Mouse (Mus musculus): Measurements from ENCODE around the gene Auh. TPM values are rescaled to one million over a fixed set of nuclear protein-coding genes. Genes with fewer than 3 reads are reported as not detected.

Auh gene
- polyA plus RNA-seq, 1 experiment from 2014 or later: 44.3 TPM

DNA sequence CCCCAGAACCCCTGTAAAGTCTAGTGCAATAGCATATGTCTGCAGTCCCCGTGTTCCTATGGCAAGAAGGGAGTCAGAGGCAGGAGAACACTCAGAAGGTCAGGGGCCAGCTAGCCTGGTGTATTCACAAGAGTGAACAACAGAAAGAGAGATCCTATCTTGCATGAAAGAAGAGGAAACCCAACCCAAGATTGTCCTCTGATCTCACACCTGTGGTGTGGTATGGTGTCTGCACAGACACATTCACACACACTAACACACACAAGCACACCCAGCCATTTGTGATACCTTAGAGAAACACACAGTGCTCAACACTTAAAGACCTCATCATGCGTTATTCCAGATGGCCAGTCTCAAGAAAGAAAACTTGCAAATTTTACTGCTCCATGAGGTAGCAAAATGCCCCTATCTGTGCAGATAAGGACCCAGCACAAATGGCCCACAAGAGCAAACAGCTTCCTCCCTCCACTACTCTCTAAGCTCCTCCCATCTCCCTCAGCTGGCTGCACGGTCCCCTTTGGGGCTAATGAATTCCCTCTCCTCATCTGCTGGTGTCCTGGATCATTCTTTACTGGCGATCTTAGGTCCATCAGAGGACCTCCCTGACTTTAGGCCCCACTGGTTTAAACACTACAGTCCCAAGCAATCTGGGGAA is 128.7 kb downstream of the Auh start:
- Histone ChIP-seq H3K9me3 (ENCODE audit: control insufficient read depth, low read length) (no peaks in the 10 kb centered on the region), H3K9ac (ENCODE audit: low read depth, low read length) (no peak overlapping the region), H3K4me3 (ENCODE audit: low read depth, low read length) (no peak overlapping the region), H3K4me1 (replicated peaks; ENCODE audit: control insufficient read depth, insufficient read depth, low read length) (no peaks in the 10 kb centered on the region), H3K36me3 (ENCODE audit: control insufficient read depth, insufficient read depth, low read length) (no peaks in the 10 kb centered on the region), H3K4me2 (replicated peaks; ENCODE audit: low read depth, low read length) (no peak overlapping the region), H3K27me3 (ENCODE audit: control insufficient read depth, insufficient read depth, low read length) (no peaks in the 10 kb centered on the region), H3K27ac (ENCODE audit: low read depth, low read length) (no peak overlapping the region)
- WGBS: 55% methylated on average over 4 of the region's 4 CpGs
- DNase-seq (ENCODE audit: low spot score): no peak
- ATAC-seq (ENCODE audit: low FRiP score): no peak

DNA sequence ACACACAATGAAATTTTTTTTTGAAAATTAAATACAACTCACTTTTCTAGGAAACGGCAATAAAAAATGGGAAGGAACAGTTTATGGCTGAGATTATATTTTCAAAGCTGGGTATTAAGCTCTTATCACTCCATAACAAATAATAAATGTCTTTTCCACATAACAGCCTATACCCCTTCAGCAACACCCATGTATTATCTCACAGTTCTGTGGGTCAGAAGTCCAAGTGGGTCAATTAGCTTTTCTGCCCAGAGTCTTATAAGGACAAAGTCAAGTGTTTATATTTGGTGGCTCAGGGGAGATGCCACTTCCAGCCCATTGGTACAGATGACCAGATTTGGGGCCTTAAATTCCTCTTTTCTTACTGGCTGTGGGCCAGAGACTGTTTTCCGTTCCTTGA is 129.4 kb downstream of the Auh start:
- Histone ChIP-seq H3K9ac (ENCODE audit: low read depth, low read length) (no peak overlapping the region), H3K9me3 (ENCODE audit: control insufficient read depth, low read length) (no peaks in the 10 kb centered on the region), H3K4me2 (replicated peaks; ENCODE audit: low read depth, low read length) (no peak overlapping the region), H3K36me3 (ENCODE audit: control insufficient read depth, insufficient read depth, low read length) (no peaks in the 10 kb centered on the region), H3K27ac (ENCODE audit: low read depth, low read length) (no peak overlapping the region), H3K27me3 (ENCODE audit: control insufficient read depth, insufficient read depth, low read length) (no peaks in the 10 kb centered on the region), H3K4me1 (replicated peaks; ENCODE audit: control insufficient read depth, insufficient read depth, low read length) (no peaks in the 10 kb centered on the region), H3K4me3 (ENCODE audit: low read depth, low read length) (no peak overlapping the region)
- no peak for DNase-seq (ENCODE audit: low spot score)
- no peak for ATAC-seq (ENCODE audit: low FRiP score)
- 85% methylated on average over 2 of the region's 2 CpGs for WGBS

DNA sequence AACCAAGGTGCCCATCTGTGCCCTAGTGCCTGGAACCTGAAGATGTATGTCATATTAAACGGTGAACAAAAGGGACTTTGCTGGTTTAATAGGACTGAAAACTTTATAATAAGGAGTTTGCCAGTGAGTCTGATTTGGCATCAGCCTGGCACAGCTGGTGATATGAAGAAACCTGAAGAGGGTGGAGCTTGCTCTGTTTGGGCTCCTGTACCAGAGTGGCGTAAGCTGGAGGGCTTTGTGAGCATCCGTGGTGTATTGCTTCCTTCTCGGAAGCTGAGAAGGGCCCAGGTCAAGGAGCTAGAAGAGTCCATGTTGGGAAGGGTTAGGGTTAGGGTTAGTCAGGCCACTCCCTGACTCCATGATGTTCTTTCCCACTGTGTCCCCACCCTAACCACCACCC is 135.2 kb downstream of the Auh start:
- Histone ChIP-seq H3K36me3 (ENCODE audit: control insufficient read depth, insufficient read depth, low read length) (no peaks in the 10 kb centered on the region), H3K4me2 (replicated peaks; ENCODE audit: low read depth, low read length) (no peak overlapping the region), H3K4me1 (replicated peaks; ENCODE audit: control insufficient read depth, insufficient read depth, low read length) (no peaks in the 10 kb centered on the region), H3K27me3 (ENCODE audit: control insufficient read depth, insufficient read depth, low read length) (no peaks in the 10 kb centered on the region), H3K27ac (ENCODE audit: low read depth, low read length) (no peak overlapping the region), H3K9me3 (ENCODE audit: control insufficient read depth, low read length) (no peaks in the 10 kb centered on the region), H3K4me3 (ENCODE audit: low read depth, low read length) (no peak overlapping the region), H3K9ac (ENCODE audit: low read depth, low read length) (no peak overlapping the region)
- DNase-seq (ENCODE audit: low spot score) (no peak), ATAC-seq (ENCODE audit: low FRiP score) (no peak)
- WGBS: 97% methylated on average over 4 of the region's 4 CpGs

DNA sequence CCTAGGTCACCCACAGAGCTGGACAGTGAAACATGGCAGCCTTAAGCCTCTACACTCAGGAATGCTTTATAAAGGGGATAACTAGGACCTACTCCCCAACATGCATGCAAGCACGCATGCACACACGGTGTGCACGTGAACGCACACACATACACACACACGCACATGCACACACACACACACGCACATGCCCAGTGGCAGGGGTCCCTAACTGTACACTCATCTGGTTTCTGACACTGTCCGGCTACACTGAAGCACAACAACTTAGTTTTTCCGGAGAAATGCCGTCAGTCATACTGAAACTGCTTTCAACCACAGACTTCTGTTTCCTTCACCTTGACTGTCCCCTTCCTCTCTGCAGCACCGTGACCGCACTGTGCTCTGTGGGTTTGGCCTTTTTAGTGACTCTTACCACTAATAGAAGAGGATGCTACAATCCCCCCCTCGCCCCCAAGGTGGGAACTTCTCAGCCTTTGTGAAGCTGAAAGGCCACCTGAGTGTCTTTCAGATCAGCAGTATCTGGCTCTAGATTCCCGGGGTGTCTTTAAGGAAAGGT is 136.0 kb downstream of the Auh start:
- Histone ChIP-seq H3K27me3 (ENCODE audit: control insufficient read depth, insufficient read depth, low read length) (no peaks in the 10 kb centered on the region), H3K9me3 (ENCODE audit: control insufficient read depth, low read length) (no peaks in the 10 kb centered on the region), H3K4me3 (ENCODE audit: low read depth, low read length) (no peak overlapping the region), H3K4me2 (replicated peaks; ENCODE audit: low read depth, low read length) (no peak overlapping the region), H3K36me3 (ENCODE audit: control insufficient read depth, insufficient read depth, low read length) (no peaks in the 10 kb centered on the region), H3K27ac (ENCODE audit: low read depth, low read length) (no peak overlapping the region), H3K9ac (ENCODE audit: low read depth, low read length) (no peak overlapping the region), H3K4me1 (replicated peaks; ENCODE audit: control insufficient read depth, insufficient read depth, low read length) (no peaks in the 10 kb centered on the region)
- ATAC-seq (ENCODE audit: low FRiP score) (no peak), DNase-seq (ENCODE audit: low spot score) (no peak)
- WGBS: 90% methylated on average over 13 of the region's 13 CpGs

DNA sequence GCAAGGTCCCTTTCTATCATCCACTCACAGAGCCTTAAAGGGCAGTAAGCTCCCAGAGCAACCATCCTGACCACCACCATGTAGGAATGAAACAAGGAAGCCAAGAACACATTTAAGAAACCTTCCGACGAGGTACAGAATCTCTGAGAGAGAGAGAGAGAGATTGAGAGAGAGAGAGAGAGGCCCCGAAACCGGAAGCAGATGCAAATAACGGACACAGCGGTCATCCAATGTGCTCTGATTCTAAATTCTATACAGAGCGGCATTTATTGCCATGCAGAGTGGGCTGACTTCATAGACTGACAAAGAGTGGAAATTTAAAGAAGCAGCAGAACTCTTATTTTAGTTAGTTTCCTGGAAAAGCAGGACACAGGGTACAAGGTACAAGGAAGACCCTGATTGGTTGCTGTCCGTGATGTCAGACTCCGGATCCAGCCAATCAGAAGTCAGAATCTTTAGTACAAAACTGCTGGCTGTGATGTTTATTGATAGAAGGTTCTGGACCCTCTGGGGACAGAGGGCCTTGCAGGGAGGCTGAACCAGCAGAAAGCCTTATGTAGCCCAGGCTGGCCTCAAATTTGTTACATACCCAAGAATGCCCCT is 137.1 kb downstream of the Auh start:
- H3K36me3 ChIP-seq (ENCODE audit: control insufficient read depth, insufficient read depth, low read length): no peaks in the 10 kb centered on the region
- no peak overlapping the region for H3K4me3 ChIP-seq (ENCODE audit: low read depth, low read length)
- H3K4me1 ChIP-seq (replicated peaks; ENCODE audit: control insufficient read depth, insufficient read depth, low read length): no peaks in the 10 kb centered on the region
- no peak overlapping the region for H3K9ac ChIP-seq (ENCODE audit: low read depth, low read length)
- ATAC-seq (ENCODE audit: low FRiP score): no peak
- no peak for DNase-seq (ENCODE audit: low spot score)
- no peak overlapping the region for H3K27ac ChIP-seq (ENCODE audit: low read depth, low read length)
- no peaks in the 10 kb centered on the region for H3K27me3 ChIP-seq (ENCODE audit: control insufficient read depth, insufficient read depth, low read length)
- H3K4me2 ChIP-seq (replicated peaks; ENCODE audit: low read depth, low read length): no peak overlapping the region
- WGBS: 92% methylated on average over 9 of the region's 9 CpGs
- no peaks in the 10 kb centered on the region for H3K9me3 ChIP-seq (ENCODE audit: control insufficient read depth, low read length)

DNA sequence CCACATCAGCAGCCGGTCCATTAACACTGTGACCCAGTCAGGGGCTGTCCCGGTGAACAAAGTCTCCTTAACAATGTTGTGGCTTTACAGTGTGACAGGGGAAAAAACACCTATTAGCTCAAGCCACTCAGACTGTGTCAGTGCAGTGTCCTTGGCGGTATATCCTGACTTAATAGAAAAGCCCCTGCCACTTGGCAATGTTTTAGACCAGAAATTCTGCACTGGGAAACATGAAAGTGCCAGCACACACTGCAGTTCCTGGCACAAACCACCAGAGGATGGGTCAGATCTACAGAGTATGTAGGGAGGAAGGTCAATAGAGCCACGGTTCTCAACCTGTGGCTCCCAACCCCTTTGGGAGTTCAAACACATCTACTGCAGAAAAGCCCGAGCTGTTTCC is 138.6 kb downstream of the Auh start:
- DNase-seq (ENCODE audit: low spot score) (no peak), ATAC-seq (ENCODE audit: low FRiP score) (no peak)
- H3K9me3 ChIP-seq (ENCODE audit: control insufficient read depth, low read length): no peaks in the 10 kb centered on the region
- no peak overlapping the region for H3K9ac ChIP-seq (ENCODE audit: low read depth, low read length)
- H3K4me2 ChIP-seq (replicated peaks; ENCODE audit: low read depth, low read length): no peak overlapping the region
- no peak overlapping the region for H3K4me3 ChIP-seq (ENCODE audit: low read depth, low read length)
- no peaks in the 10 kb centered on the region for H3K27me3 ChIP-seq (ENCODE audit: control insufficient read depth, insufficient read depth, low read length)
- H3K4me1 ChIP-seq (replicated peaks; ENCODE audit: control insufficient read depth, insufficient read depth, low read length): no peaks in the 10 kb centered on the region
- WGBS: 83% methylated on average over 5 of the region's 5 CpGs
- no peak overlapping the region for H3K27ac ChIP-seq (ENCODE audit: low read depth, low read length)
- no peaks in the 10 kb centered on the region for H3K36me3 ChIP-seq (ENCODE audit: control insufficient read depth, insufficient read depth, low read length)

Other genes with a start within 250 kb of the Auh start
- gene Nfil3, start 51.4 kb upstream of the Auh start, polyA plus RNA-seq (2014; fragmentation: Nextera tagmentation; extraction: Ambion mirVana): 27.1 and 30.0 TPM in 2 replicates

Measured in hindbrain, embryonic 11.5 days (tissue).